Mouse (Mus musculus) stomach, embryonic 14.5 days (tissue): ENCODE data around the gene Ccdc40. TPM values are rescaled to one million over a fixed set of nuclear protein-coding genes. Genes with fewer than 3 reads are reported as not detected.

ENCODE experiments used
- ATAC-seq: fragments of 200-750 bp; cut with Nextera tagmentation; 2 replicates; pipeline ENCODE4 v1.8.0; 2017; ENCODE audit warnings: low read depth, moderate TSS enrichment; ENCODE audit not compliant: insufficient number of reproducible peaks, insufficient read depth, low FRiP score
- H3K27ac ChIP-seq: fragments of 300-500 bp; sonication (generic); 2 replicates; pipeline ENCODE4 v1.5.1; 2014; ENCODE audit warnings: mild to moderate bottlenecking, low read length, moderate library complexity, mixed read lengths
- H3K27me3 ChIP-seq: fragments of 300-500 bp; sonication (generic); 2 replicates; pipeline ENCODE4 v1.6.1; 2014; ENCODE audit warnings: low read length, control low read depth, mixed read lengths; ENCODE audit not compliant: control insufficient read depth, insufficient read depth
- H3K36me3 ChIP-seq: fragments of 300-500 bp; sonication (generic); 2 replicates; pipeline ENCODE4 v1.6.1; 2014; ENCODE audit warnings: mild to moderate bottlenecking, control low read depth, low read length, moderate library complexity, mixed read lengths; ENCODE audit not compliant: control insufficient read depth, insufficient read depth
- H3K4me1 ChIP-seq: fragments of 300-500 bp; sonication (generic); 2 replicates; pipeline ENCODE4 v1.6.1; 2014; ENCODE audit warnings: low read length, control low read depth, mixed read lengths; ENCODE audit not compliant: control insufficient read depth, insufficient read depth
- H3K4me2 ChIP-seq: fragments of 300-500 bp; sonication (generic); replicated peaks from 2 replicates; pipeline ENCODE4 v1.6.1; 2014; ENCODE audit warnings: low read depth, low read length, control low read depth
- H3K4me3 ChIP-seq: fragments of 300-500 bp; sonication (generic); 2 replicates; pipeline ENCODE4 v1.5.1; 2014; ENCODE audit warnings: low read depth, low read length, control low read depth
- H3K9ac ChIP-seq: fragments of 300-500 bp; sonication (generic); replicated peaks from 2 replicates; pipeline ENCODE4 v1.6.1; 2014; ENCODE audit warnings: low read depth, mild to moderate bottlenecking, control low read depth, low read length, moderate library complexity, mixed read lengths
- H3K9me3 ChIP-seq: fragments of 300-500 bp; sonication (generic); 2 replicates; pipeline ENCODE4 v1.6.1; 2016; ENCODE audit warnings: low read depth, low read length, control low read depth; ENCODE audit not compliant: control insufficient read depth
- WGBS: fragments of 180-500 bp; shearing (Covaris S2); extraction: QIAGEN DNeasy Blood & Tissue Kit; methylation state at CpG from one replicate; pipeline ENCODE4 v1.1.7; 2014; 5-methylcytosine and 5-hydroxymethylcytosine counted together
- polyA plus RNA-seq: library from polyadenylated mRNA; unstranded; fragments of >200 nt; fragmentation: Nextera tagmentation; extraction: Ambion mirVana; gene quantifications from 2 replicates; pipeline ENCODE4 v1.2.1, GENCODE M21; 2014

The Ccdc40 gene
- polyA plus RNA-seq, 1 experiment from 2014 or later, result 4.3 TPM

DNA sequence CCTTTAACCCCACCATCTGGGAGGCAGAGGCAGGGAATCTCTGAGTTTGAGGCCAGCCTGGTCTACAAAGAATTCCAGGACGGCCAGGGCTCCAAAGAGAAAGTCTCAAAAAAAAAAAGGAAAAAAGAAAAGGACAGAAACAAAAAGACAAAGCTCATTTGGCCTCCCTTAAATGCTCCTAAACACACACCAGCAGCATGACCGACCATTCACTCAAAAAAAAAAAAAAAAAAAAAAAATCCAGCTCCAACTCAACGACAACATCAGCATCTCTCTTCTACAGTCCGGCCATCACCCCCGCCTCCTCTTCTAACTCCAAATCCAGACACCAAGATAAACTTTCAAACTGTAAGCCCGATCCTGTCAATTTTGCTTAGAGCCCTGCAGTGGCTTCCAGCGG is 70.5 kb downstream of the Ccdc40 start:
- WGBS, result 9% methylated on average over 7 of the region's 7 CpGs
- H3K27me3 ChIP-seq, result no peaks in the 10 kb centered on the region
- H3K36me3 ChIP-seq, result peaks cover 42% of the 10 kb centered on the region
- H3K4me1 ChIP-seq, result peaks cover 8% of the 10 kb centered on the region
- H3K9me3 ChIP-seq, result no peaks in the 10 kb centered on the region
- peak overlapping the region; percentile 96 for H3K4me3 ChIP-seq
- peak overlapping the region; percentile 89 for H3K4me2 ChIP-seq
- H3K9ac ChIP-seq, result peak overlapping the region; percentile 95
- H3K27ac ChIP-seq, result peak overlapping the region; percentile 75; the same call in 1 of the 2 replicates
- no peak for ATAC-seq

DNA sequence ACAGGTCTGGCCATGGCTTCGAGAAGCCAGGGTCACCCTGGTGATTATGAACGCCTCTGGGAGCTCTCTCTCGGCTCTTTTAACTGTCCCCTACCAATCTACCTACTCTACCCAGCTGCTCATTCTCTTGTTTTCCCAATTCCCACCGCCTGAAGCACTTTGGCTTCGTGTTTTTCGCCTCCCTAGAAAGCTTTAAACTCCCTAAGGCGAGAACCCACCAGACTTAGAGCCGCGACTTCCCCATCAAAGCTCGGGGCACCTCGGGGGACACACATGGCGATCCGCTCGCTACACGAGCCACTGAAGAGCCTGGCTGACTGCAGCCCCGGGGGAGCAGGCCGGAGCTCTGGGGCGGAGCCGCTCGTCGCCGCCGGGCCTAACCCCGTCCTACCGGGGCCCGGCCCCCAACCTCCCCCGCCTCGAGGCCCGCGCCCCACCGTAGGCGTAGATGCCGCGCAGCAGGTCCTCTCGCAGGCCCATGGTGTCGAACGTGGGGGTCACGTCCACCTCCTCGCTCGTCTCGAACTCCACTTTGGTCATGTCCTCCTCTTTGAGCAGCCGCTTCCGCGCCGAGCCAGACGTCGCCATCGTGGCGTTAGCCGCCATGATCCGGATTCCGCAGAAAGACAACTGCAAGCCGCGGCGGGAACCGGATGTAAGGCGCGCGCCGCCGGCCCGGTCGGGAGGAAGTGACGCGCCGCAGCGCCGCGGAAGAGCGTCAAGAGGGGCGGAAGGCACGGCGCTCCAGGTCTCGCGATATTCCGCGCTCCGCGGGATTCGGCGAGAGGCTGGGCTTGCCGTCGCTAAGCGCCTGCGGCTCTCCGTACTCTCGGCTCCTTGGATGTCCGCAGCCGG is 71.2 kb downstream of the Ccdc40 start, which contains the start of gene Eif4a3:
TSS of gene Eif4a3 (minus strand) at position 699 of the 855 bp plus-strand sequence.
- WGBS, result under 1% methylated on average over 89 of the region's 89 CpGs
- Histone ChIP-seq H3K27me3 (no peaks in the 10 kb centered on the region), H3K4me2 (peak within 1 kb of the TSS; percentile 89), H3K4me3 (peak within 1 kb of the TSS; percentile 96), H3K36me3 (peaks cover 35% of the 10 kb centered on the region), H3K9me3 (no peaks in the 10 kb centered on the region), H3K27ac (peak within 1 kb of the TSS; percentile 89), H3K9ac (peak within 1 kb of the TSS; percentile 95), H3K4me1 (peaks cover 8% of the 10 kb centered on the region)
- peak; percentile 94 for ATAC-seq

DNA sequence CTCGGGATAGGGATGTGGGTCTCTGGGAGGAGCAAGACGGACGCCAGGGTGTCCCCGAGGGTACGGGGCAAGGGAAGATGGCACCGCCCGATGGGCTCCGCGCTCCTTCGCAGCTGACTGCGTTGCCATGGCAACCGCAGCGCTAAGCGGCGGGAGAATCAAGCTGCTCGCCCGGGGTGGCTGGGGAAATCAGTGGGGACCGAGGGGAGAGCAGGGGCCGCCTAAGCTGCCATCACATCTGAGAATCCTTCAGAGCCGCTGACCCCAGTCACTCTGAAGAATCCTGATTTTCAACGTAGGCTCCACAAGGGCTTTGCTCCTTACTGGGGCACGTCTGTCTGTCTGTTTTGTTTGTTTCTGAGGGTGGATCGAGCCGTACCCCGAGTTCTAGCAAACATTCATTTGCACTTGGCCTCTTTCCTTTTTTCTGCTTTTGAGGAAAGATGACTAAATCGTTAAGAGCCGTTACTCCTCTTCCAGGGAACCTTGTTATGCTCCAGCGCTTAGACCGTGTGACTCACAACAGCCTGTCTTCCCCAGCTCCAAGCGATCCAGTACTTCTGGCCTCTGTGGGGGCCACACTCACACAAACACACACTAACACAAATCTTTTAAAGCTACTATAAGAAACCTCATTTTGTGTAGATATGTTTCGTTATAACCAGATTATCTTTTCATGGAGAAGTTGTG is 72.0 kb downstream of the Ccdc40 start:
- H3K27ac ChIP-seq, result peak overlapping the region; percentile 89
- H3K36me3 ChIP-seq, result peaks cover 28% of the 10 kb centered on the region
- peaks cover 8% of the 10 kb centered on the region for H3K4me1 ChIP-seq
- peak overlapping the region; percentile 95 for H3K9ac ChIP-seq
- H3K4me3 ChIP-seq, result peak overlapping the region; percentile 96
- H3K4me2 ChIP-seq, result peak overlapping the region; percentile 83
- H3K27me3 ChIP-seq, result no peaks in the 10 kb centered on the region
- WGBS, result 1% methylated on average over 31 of the region's 31 CpGs
- ATAC-seq, result no peak; the same call in 1 of the 2 replicates
- no peaks in the 10 kb centered on the region for H3K9me3 ChIP-seq

DNA sequence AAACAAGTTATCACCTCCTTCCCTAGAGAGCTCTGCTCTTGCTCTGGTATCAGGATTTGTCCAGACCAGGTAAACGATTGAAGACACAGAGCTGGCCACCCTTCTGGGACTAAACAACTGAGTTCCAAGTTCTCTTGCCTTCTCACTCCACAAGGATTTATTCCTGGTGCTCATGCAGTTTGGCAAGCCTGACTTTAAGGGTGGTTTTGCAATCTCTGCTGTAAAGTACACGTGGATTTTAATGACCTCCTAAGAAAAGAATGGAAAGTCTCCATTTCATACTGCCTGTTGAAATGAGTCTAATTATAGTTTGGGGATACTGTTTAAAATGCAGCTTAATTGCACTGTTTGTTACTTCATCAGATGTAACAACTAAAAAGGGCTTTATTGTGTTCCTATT is 72.6 kb downstream of the Ccdc40 start:
- no peak overlapping the region for H3K9ac ChIP-seq
- no peak overlapping the region for H3K4me2 ChIP-seq
- H3K27ac ChIP-seq, result no peak overlapping the region
- peaks cover 8% of the 10 kb centered on the region for H3K4me1 ChIP-seq
- WGBS, result 32% methylated on average over 2 of the region's 2 CpGs
- peaks cover 22% of the 10 kb centered on the region for H3K36me3 ChIP-seq
- no peaks in the 10 kb centered on the region for H3K27me3 ChIP-seq
- no peak for ATAC-seq
- H3K4me3 ChIP-seq, result no peak overlapping the region
- no peaks in the 10 kb centered on the region for H3K9me3 ChIP-seq

DNA sequence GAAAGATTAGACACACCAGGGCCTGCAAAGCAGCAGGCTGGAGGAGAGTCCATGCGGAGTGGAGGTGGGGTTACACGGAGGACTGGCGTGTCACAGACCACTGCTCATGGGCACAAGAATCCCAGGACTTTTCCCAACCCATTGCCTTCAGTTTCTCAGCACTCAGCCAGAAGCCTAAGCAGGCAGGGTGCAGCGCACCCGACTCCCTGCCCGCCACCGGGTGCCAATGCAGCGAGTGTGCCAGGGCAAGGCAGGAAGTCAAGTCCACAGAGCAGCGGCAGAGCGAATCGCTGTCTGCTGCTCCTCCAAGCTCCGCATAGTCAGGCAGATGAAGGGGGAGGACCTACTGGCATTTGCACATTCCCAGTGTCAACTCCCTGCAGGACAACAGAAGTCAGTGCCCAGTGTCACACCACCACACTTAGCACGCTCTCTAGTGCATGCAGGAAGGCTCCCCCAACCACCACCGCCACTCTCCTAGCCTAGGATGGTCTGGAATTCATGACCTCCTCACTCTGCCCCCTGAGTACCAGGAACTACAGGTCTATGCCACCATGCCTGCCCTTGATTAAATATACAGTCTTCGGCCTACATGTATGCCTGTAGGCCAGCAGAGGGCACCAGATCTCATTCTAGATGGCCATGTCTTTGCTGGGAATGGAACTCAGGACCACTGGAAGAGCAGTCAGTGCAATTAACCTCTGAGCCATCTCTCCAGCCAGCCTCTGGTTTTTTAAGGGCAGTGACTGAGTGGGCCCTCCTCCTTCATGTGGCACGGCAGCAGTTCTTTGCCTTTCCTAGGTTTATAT is 76.7 kb downstream of the Ccdc40 start:
- Histone ChIP-seq H3K36me3 (no peaks in the 10 kb centered on the region), H3K4me1 (peaks cover 3% of the 10 kb centered on the region; the same call in 1 of the 2 replicates), H3K27me3 (no peaks in the 10 kb centered on the region), H3K4me2 (no peak overlapping the region), H3K9me3 (no peaks in the 10 kb centered on the region), H3K4me3 (no peak overlapping the region), H3K27ac (no peak overlapping the region), H3K9ac (no peak overlapping the region)
- whole genome bisulfite sequencing, result 43% methylated on average over 16 of the region's 16 CpGs
- no peak for ATAC-seq

DNA sequence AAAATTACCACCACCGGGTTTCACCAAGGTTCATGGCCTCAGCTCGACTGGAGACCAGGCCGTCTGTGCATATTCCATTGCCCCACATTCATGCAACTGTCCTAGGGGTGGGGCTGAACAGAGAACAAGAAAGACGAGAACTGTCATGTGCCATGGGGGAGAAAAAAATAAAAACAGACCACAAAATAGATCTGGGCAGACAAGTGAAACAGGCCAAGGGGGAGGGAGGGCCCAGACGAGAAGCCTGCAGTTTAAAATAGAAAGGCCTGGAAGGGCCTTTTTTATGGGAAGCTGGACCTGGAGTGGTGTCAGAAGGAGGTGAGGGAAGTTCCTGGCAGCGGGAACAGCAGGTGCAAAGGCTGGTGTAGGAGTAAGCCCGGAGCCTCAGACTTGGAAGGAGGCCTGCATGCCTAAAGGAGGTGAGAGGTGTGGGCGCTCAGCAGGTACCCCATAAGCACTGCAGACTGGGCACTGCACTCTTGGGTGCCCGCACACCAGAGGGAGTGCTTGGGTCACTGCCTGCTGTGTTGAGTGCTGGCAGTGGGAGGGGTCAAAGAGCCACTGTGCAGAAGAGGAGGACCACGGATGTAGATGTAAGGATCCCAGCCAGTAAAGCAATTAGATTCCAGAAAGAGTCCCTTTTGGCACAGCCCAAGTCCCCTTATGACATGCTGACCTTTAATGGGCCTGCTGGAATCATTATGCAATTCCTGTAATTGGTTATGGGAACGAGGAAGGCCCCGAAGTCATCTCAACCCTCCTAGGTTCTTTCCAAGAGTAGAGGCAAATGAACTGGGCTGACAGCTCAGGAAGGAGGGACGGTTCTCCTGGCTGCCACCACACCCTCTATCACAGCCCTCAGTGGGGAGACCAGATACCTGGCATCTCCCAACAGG is 78.6 kb downstream of the Ccdc40 start:
- H3K9ac ChIP-seq, result no peak overlapping the region
- no peaks in the 10 kb centered on the region for H3K9me3 ChIP-seq
- no peaks in the 10 kb centered on the region for H3K36me3 ChIP-seq
- ATAC-seq, result no peak
- H3K4me2 ChIP-seq, result no peak overlapping the region
- no peaks in the 10 kb centered on the region for H3K27me3 ChIP-seq
- no peak overlapping the region for H3K4me3 ChIP-seq
- 53% methylated on average over 13 of the region's 13 CpGs for WGBS
- no peaks in the 10 kb centered on the region; the same call in 1 of the 2 replicates for H3K4me1 ChIP-seq
- no peak overlapping the region for H3K27ac ChIP-seq

DNA sequence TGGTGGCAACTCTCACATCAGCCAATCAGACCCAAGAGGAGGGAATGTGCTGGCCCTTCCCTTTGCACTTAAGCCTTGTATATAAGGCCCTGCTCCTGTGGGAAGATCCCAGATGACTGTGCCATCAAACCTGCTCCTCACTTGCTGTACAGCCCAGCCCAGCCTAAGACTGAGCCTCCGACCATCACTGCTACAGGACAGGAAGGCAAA is 79.2 kb downstream of the Ccdc40 start, which contains the start of gene Card14:
TSS of gene Card14 (plus strand) at position 111 of the 210 bp plus-strand sequence.
- ATAC-seq, result no peak
- Histone ChIP-seq H3K36me3 (no peaks in the 10 kb centered on the region), H3K27me3 (no peaks in the 10 kb centered on the region), H3K4me1 (no peaks in the 10 kb centered on the region; the same call in 1 of the 2 replicates), H3K9ac (no peak within 1 kb of the TSS), H3K4me3 (no peak within 1 kb of the TSS), H3K9me3 (no peaks in the 10 kb centered on the region), H3K4me2 (no peak within 1 kb of the TSS), H3K27ac (no peak within 1 kb of the TSS)
- WGBS, result 56% methylated on average over 1 of the region's 1 CpGs
